Mouse (Mus musculus) thymus, postnatal 36 days (tissue): ENCODE results near the gene Ccm2.
"Not testable (repeated sequence)": the region's sequence is repeated elsewhere in the genome, so short reads cannot be mapped to it uniquely, and the experiment has no call there.

Experiments
- DNase-seq, 2 experiments: peaks; one replicate each; pipeline ENCODE4 v3.0.0; 2022; ENCODE audit warnings: mixed read lengths in 2 of 2

Gene Ccm2

DNA sequence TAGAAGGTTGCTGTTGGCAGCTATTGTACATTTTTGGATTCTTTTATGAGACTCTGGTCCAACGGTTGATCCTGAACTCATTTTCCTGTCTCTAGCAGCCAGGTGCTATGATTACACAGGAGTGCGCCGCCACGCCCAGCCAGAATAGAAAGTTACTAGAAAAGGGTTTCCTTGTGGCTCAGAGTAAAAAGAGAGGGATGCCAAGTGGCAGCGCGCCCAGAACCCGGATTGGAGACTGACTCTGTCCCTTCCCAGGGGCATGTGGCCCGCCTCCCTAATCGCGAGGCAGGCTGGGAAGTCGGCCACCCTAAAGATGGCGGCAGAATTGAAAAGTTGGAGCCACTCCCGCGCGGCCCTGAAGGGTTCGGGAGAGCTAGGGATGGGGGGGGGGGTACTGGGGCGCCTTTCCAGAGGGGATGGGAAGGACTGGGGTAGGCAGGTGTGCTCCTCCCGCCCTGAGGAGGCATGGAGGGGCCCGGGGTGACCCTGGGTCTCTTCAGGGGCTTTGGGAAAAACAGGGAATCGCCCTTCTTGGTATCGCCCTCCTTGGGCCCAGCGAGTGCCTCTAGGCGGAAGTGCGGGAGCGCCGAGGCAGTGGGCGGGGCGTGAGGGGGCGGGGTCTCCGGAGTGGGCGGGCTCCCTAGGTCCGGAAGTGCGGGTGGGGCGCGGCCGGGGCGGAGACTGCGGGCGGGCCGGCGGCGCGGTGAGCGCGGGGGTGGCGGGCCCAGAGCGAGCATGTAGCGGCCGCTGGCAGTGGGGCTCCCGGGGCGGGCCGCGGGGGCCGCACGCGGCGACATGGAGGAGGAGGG lies at the start of gene Ccm2:
Gene Ccm2, plus strand, starts transcription at position 683 of the 809 bp plus-strand sequence.
- peak; percentile 92 to 93 for DNase-seq

DNA sequence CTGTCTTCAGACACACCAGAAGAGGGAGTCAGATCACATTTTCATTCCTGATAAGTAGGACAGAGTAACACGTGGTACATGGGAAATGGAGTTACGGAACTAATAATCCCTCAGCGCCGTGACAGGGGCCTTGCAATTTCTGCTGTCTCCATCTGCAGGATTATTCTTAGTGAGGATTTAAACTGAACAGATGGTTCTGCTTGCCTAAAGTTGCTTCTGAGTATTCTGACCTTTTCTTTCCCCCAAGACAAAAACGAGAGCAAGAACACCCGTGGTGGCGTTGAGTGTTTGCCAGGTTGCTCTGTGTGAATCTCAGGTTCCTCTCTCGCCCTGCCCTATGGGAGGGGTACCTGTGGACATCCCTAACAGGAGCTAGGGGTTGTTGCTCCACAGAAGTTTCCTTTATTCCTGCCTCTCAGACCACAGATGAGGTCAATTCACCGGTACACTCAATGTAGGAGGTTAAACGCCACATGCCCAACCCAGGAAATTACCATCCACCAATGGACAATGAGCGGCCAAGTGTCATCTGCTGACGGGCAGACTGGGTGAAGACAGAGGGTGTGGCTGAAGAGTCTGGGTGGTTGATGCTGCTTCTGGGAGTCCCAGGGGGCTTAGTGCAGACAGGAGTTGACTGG lies 49.3 kb upstream of the Ccm2 start:
- no peak for DNase-seq

DNA sequence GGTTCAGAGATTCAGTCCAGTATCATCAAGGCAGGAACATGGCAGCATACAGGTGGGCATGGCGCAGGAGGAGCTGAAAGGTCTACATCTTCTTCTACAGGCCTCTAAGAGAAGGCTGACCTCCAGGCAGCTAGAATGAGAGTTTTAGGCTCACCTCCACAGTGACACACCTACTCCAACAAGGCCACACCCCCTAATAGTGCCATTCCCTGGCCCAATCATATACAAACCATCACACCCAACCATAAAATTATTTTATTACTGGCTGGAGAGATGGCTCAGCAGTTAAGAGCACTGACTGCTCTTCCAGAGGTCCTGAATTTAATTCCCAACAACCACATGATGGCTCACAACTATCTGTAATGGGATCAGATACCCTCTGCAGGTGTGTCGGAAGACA lies 44.2 kb upstream of the Ccm2 start:
- DNase-seq: no peak

GRCm38 (mm10) chr11:6504226-6504625 lies 42.5 kb upstream of the Ccm2 start:
- no peak for DNase-seq

- DNase-seq: no peak
Observed at GRCm38 (mm10) chr11:6504689-6505088, 42.0 kb upstream of the Ccm2 start.

GRCm38 (mm10) chr11:6506516-6506915 lies 40.2 kb upstream of the Ccm2 start:
- no peak for DNase-seq

DNA sequence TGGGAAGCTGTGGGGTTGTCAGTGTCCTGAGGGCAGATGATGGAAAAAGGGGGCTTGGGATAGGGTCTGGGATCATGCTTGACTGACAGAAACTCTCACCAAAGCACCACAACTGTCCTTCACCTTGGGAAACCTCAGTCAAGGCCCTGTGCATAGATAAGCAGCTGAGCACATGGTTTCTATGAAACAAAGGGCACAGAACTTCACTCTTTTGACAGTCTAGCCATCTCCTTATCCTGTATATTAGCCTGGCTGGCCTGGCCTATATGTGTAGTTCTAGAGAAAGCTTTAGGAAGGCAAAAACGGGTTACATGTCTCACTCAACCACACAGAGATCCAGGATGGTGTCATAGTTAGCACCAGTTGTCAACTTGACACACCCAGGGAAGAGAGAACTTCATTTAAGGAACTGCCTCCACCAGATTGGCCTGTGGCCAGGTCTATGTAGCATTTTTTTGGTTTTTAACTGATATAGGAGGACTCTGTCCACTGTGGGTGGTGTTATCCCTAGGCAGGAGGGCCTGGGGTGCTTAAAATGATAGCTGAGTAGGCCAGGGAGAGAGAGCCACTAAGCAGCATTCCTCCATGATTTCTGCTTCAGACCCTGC lies 38.3 kb upstream of the Ccm2 start:
- DNase-seq: no peak

GRCm38 (mm10) chr11:6514837-6515236 lies 31.9 kb upstream of the Ccm2 start:
- DNase-seq: no peak

- peak; percentile 52 to 64 for DNase-seq
Observed at GRCm38 (mm10) chr11:6519491-6520033, 27.1 kb upstream of the Ccm2 start.

- peak; percentile 75 to 80 for DNase-seq
Observed at GRCm38 (mm10) chr11:6520507-6521173, 26.0 kb upstream of the Ccm2 start, which contains the start of gene Myo1g. Gene Myo1g, minus strand, starts transcription at chr11:6520965.

GRCm38 (mm10) chr11:6522782-6523525 lies 23.7 kb upstream of the Ccm2 start:
- DNase-seq: peak in 1 of 2 experiments; percentile 17

DNA sequence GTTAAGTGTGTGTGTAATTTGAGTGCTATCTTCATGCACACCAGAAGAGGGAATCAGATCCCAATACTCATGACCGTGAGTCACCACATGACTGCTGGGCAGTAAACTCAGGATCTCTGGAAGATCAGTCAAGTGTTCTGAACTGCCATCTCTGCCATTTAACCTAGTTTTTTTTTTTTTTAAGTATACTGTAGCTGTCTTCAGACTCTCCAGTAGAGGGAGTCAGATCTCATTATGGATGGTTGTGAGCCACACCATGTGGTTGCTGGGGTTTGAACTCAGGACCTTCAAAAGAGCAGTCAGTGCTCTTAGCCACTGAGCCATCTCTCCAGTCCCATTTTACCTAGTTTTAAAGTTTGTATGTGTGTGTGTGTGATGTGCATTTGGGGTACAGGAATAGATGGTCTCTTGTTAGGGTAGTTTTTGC lies 23.0 kb upstream of the Ccm2 start:
- no peak for DNase-seq

- DNase-seq: no peak
Observed at GRCm38 (mm10) chr11:6524165-6524879, 22.4 kb upstream of the Ccm2 start.

DNA sequence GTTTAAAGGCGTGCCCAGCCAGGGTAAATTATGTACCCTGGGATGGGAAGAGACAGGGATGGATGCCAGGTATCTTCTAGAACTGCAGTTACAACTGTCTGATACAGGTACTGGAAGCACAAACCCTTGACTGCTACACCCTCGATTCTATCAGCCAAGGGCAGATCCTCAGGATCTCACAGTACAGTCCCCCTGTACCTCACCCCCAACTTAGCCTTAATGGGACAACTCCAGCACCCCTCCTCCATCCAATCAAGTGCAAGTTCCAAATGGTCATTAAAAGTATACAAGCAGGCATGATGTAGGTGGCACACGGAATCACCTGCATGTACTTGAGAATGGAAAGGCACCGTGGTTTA lies 21.8 kb upstream of the Ccm2 start:
- no peak for DNase-seq

DNA sequence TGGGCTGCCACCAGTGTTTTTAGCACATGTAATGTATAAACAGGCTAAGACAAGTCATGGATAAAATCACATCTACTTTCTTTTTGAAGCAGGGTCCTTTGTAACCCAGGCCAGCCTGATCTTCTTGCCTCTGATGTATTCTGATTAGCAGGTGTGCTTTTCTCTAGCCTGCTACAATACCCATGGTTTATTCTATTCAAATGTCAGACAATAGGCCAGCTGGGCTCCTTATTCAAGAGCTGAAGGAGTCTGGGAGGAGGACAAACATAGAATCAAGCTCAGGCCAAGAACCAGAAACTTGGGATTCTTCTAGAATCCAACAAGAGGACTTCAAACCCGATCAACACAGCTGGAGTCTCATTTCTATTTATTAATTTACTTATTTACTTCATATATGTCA lies 21.4 kb upstream of the Ccm2 start:
- DNase-seq: no peak

DNA sequence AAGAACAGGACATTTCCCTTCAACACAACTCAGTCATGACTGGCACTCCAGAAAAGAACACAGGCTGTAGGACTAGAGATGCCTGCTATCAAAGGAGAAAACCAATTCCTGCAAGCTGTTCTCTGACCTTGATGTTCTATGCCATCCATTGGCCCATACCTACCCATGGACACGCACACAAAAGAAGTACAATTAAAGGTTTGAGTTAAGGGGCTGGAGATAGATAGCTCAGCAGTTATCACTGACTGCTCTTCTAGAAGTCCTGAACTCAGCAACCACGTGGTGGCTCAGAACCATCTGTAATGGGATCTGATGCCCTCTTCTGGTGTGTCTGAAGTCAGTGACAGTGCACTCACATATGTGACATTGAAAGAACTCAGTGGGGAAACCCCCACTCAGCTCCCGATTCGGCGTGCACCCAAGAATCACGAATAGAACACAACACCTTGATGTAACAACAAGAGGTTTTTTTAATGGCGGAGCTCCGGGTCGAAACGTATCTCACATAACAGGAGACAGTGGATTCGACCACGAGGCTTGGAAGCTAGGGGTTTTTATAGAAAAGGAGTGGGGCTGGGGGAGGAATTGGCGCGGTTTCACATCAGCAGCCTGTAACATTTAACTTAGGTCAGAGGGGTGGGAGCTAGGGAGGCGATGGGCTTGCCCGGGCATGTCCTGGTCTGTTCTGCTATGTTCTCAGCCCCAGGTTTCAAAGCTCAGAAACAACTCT lies 20.0 kb upstream of the Ccm2 start:
- DNase-seq: not testable (repeated sequence)

DNA sequence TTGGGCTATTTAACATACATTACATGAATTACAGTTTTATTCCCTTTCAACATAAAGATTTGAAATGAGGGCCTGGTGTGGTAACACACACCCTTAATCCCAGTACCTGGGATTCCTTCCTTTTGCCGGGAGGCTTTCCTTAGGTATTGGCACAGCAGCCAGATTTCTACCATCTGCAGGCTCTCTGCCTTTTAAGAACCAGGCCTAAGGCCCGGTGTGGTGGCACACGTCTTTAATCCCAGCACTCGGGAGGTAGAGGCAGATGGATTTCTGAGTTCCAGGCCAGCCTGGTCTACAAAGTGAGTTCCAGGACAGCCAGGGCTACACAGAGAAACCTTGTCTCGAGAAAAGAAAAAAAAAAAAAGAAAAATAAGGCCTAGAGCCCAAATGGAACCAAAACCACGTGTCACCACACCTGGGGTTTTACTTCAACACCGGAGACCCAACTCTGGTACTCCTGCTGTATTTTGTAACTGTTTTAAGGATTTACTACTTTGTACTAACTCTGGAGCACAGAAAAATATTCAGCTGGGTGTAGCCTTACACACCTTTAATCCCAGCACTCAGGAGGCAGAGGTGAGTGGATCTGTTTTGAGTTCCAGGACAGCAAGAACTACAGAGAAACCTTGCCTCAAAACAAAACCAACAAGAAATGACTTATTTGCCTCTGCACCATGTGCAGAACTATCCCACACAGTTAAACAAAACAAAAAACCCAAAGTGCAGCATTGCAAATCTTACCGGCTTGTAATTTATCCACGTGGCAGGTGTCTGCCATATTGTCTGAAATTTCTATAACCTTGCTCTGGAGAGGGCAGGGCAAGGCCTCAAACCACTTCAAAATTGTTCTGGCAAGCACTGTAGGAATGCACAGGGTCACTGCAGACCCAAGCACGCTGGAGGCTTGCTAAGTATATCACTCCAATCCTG lies 19.2 kb upstream of the Ccm2 start:
- DNase-seq: no peak

- DNase-seq: peak; percentile 95 to 97
Observed at GRCm38 (mm10) chr11:6528186-6529006, 18.3 kb upstream of the Ccm2 start.

- no peak for DNase-seq
Observed at GRCm38 (mm10) chr11:6529961-6530360, 16.7 kb upstream of the Ccm2 start.
